Mouse (Mus musculus): Measurements from ENCODE around the gene Gm26602.
"Not testable (repeated sequence)": the region's sequence is repeated elsewhere in the genome, so short reads cannot be mapped to it uniquely, and the experiment has no call there.

Gm26602 gene

DNA sequence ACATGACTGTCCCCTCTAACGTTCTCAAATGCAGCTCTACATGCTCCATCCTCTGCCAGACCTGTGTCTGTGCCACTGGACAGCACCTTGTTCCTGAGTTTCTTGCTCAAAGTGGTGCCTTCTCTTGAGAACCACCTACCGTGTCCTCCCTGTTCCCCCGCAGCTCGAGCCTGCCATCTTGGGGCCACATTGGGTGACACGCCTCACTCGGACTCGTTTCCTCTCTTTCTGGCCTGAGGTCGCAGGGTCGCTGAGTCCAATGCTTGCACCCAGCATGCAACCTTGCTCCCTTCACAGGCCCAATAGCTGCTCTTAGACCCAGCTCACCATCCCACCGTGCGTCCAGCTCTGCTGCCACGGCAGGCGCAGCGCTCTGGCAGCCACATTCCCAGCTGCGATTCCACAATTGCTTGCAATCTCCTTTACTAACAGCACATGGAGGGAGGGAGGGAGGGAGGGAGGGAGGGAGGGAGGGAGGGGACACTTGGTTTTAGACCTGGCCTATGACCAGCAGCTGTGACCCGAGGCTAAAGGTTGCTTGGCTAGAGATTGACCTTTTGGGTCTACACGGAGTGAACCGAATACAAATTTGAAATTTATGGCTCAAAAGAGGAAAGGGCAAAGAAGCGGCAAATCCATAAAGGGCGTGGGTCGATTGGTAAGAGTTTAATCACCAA, 47.6 kb downstream of the Gm26602 start:
- DNase-seq (ENCODE audit: extremely low read depth, low read depth) = peak; percentile 41

DNA sequence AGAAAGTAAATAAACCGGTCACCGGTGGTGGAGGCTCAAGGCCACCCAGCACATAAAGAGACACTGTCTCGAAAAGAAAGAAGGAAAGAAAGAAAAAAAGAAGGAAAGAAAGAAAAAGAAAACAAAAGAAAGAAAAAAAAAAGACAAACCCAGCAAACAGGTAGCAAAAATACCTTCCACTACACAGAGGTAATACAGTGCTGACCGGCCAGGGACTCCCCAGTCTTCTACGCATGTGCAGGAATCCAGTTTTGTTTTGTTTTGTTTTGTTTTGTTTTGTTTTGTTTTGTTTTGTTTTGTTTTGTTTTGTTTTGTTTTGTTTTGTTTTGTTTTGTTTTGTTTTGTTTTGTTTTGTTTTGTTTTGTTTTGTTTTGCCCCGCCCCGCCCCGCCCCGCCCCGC, 48.8 kb downstream of the Gm26602 start:
- DNase-seq (ENCODE audit: extremely low read depth, low read depth) = not testable (repeated sequence)

DNA sequence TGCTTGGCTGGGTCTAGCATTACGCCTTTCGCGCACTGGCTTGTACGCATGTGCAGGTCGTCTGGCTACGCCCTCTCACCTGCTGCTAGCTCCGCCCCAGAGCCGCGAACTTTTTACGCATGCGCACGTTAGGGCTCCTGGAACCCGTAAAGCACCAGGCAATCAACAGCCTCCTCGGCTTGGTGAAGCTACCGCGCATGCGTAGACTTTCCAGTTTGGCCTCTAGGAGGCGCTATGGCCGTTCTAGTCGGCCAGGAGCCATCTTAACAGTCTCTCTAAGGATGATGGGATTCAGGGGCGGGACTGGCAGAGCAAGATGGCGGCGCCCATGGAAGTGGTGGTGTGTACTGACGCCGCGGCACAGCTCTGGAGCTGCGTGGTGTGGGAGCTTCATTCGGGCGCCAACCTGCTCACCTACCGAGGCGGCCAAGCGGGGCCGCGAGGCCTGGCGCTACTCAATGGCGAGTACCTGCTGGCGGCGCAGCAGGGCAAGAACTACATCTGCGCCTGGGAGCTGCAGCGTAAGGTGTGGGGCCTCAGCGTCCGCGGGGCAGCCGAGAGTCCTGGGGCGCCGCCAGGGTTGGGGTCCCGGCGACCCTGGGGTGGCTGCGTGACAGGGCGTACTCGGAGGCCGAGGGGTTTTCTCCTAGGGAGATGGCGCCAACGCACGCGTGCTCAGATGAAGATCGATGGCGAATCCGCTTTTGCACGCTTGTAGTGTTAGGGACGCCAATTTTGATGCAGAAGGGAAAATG, 49.4 kb downstream of the Gm26602 start, which contains the start of gene Wdr18:
Gene Wdr18 (plus strand): TSS at position 306 of the 755 bp plus-strand sequence.
- DNase-seq (ENCODE audit: extremely low read depth, low read depth) = peak; percentile 98

Measured in MEL-GATA-1-ER (cell line).